Mouse (Mus musculus) mouse trophoblast stem cell (cell line): Measurements from ENCODE around the gene Tmem169.
"Not testable (repeated sequence)": the region's sequence is repeated elsewhere in the genome, so short reads cannot be mapped to it uniquely, and the experiment has no call there.

Experiments used
- in situ Hi-C, 2 experiments: fragments of 300-500 bp; cut with MseI, MboI; formaldehyde crosslinking; loops; 2 replicates in 1 of 2; 3 replicates in 1 of 2; pipeline ENCODE4 v1.15.1; 2025

Tmem169 gene

GRCm38 (mm10) chr1:72283992-72284485 lies at the start of gene Tmem169, which contains the start of gene Pecr:
Tmem169 (plus strand) TSS chr1:72284369.
Pecr (minus strand) TSS chr1:72284314.
- in situ Hi-C loops, result no loop called here

- in situ Hi-C loops, result not testable (repeated sequence)
Measured at GRCm38 (mm10) chr1:72236363-72237006, 47.7 kb upstream of the Tmem169 start.

- in situ Hi-C loops, result no loop called here
Measured at GRCm38 (mm10) chr1:72237007-72237775, 47.0 kb upstream of the Tmem169 start.

DNA sequence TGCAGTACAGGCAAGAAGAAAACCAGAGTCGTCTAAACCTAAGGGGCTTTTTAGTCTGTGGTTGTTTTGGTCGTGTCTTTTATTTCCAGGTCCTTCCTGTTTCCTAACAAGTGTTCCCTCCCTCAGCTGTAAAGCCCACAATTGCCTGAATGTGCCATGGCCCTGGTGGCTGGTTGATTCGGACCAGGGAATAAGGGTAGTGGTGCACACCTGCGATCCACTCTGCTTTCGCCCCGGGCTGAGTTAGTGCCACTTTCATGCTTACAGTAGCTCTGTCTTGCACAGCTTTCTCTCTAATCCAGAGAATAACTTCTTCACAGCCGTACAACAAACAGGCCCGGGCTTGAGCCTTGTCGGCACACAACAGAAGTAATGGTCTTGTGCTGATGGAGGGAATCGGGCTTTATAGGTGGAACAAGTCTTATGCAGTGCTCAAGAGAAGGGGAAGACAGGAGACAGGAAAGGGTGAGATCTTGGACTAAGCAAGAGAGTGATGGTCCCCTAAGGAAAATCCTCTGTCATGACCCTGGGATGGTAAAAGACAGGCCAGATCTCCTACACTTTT lies 46.1 kb upstream of the Tmem169 start:
- in situ Hi-C loops, result no loop called here

- in situ Hi-C loops, result not testable (repeated sequence)
Measured at GRCm38 (mm10) chr1:72239113-72239512, 45.1 kb upstream of the Tmem169 start.

- in situ Hi-C loops, result no loop called here
Measured at GRCm38 (mm10) chr1:72242581-72243143, 41.5 kb upstream of the Tmem169 start.

DNA sequence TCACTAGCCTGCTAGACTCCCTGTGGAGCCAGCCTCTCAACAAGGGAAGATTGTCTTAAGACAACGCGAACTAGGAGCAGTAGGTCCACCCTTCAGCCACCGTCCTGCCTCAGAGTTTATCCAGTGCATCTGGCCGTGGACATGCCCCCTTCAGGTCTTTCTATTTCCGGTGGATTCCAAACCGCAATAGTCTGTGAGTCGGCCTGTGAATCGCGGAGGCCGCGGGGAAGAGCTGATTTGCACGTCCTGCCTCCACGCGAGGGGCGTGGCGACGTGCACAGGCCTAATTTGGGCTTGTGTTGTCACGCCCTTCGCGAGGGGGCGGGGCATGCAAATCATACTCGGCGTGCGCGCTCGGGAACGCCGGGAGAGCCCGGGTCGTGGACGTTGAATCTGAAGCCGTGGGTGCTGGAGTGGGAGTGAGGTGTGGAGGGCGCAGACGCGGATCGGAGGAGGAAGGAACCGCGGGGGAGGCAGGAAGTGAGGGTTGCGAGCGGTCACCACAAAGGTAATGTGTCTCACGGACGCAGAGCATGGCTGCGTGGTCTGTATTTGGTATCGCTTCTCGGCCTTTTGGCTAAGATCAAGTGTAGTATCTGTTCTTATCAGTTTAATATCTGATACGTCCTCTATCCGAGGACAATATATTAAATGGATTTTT lies 40.4 kb upstream of the Tmem169 start:
- in situ Hi-C loops, result no loop called here

GRCm38 (mm10) chr1:72244317-72245036 lies 39.7 kb upstream of the Tmem169 start:
- in situ Hi-C loops, result no loop called here

- in situ Hi-C loops, result not testable (repeated sequence)
Measured at GRCm38 (mm10) chr1:72248226-72248737, 35.9 kb upstream of the Tmem169 start.

DNA sequence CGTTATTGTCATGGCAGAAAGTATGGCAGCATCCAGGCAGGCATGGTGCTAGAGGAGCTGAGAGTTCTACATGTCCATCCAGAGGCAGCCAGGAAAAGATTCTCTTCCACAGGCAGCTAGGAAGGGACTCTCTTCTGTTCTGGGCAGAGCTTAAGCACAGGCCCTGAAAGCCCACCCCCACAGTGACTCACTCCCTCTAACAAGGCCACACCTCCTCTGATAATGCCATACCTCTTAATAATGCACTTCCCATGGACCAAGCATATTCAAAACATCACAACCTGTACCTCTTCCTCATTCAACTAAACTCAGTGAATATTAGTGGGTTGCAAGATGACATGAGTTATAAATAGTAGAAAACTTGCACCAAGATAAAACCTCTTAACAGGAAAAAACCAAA lies 32.4 kb upstream of the Tmem169 start:
- in situ Hi-C loops, result no loop called here

DNA sequence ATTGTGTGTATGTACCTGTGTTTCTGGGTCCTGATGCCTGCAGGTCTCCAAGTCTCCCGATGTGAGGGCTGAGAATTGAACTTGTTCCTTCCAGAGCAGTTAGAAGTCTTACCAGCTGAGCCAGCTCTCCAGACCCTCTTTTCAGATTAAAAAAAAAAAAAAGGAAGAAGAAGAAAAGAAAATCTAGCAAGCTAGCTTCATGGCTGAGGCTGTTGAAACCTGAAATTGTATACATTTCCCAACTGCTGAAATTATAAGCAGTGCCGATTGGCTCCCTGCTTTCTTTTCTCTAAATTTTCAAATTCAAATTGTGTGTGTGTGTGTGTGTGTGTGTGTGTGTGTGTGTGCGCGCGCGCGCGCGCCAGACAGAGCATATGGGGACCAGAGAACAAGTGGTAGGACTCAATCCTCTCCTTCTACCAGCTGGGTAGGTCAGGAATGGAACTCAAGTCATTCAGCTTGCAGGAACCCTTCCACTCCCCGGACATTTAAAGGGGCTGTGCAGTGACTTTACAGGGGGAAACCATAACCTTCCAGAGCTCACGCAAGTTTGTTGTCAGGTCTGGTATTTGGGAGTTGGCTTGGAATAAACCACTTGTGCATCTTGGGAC lies 30.2 kb upstream of the Tmem169 start:
- in situ Hi-C loops, result no loop called here

GRCm38 (mm10) chr1:72254545-72255061 lies 29.6 kb upstream of the Tmem169 start:
- in situ Hi-C loops, result no loop called here

DNA sequence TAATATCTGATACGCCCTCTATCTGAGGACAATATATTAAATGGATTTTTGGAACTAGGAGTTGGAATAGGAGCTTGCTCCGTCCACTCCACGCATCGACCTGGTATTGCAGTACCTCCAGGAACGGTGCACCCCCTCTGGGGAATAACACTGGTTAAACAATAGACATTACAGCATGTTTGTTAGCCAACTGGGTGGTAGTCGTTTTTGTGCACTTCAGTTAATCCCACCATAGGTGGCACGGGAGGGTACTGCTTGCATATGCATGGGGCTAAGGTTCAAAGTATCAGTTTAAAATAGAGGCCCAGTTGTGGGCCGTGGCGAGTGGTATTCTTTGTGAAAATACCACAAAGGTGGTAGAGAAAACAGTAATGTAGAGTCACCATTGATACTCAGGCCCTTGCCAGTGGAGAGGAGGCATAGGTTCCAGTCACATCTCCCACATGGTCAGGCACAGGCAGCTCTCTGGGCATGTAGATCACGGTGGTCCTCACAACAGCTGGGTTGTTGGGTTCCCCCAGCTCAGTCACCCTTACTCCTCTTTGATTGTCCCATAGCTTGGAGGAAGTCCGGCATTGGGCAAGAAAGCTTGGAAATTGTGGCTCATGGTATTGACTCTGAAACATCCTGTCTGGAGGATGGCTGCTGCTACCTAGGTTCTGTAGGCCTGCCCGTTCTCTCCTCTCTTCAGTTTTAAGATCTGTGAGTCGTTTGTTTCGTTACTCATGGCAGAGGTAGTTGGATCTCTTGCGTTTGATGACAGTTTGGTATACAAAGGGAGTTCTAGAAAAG lies 28.9 kb upstream of the Tmem169 start:
- in situ Hi-C loops, result no loop called here

GRCm38 (mm10) chr1:72255854-72256175 lies 28.4 kb upstream of the Tmem169 start:
- in situ Hi-C loops, result no loop called here

GRCm38 (mm10) chr1:72256381-72257256 lies 27.6 kb upstream of the Tmem169 start:
- in situ Hi-C loops, result no loop called here

DNA sequence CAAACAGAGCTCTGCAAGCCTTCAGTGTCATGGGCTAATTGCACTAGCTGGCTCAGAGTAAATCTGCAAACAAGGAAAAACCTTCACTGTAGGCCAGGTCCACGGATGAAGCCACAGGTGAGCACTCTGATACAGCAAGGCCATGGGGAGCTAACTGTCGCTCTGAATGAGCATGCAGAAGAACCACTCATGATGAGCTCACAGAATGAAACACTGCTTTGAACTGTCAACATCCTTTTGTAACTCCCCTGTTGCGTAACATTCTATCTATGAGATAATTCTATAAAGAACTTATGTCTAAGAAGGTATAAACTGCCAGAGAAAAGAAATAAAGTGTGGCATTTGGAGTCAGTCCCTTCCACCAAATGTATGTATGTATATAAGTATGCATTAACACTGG lies 21.1 kb upstream of the Tmem169 start:
- in situ Hi-C loops, result no loop called here

- in situ Hi-C loops, result no loop called here
Measured at GRCm38 (mm10) chr1:72278085-72278484, 6.1 kb upstream of the Tmem169 start.

DNA sequence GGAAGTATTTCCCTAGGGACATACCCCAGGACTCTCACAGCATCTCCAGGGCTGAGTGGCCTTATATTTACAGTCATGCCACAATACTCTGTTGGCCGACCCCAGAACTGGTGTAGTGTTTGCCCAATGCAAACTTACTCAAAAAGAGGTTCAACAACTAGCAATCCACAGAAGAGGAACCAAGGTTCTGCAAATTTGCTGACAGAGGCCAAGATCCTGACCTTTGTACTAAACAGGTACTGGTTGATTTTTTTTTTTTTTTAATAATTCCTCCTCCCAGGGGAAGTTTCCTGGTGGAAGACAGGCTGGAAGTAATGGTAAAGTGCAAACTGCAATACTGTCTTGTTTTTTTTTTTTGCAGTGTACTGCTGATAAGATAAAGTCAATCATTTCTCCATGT lies 1.6 kb upstream of the Tmem169 start:
- in situ Hi-C loops, result no loop called here

GRCm38 (mm10) chr1:72284539-72284938 lies 370 bp downstream of the Tmem169 start:
- in situ Hi-C loops, result no loop called here
